Mouse (Mus musculus): ENCODE measurements around the gene Gm10073. TPM values are rescaled to one million over a fixed set of nuclear protein-coding genes. Genes with fewer than 3 reads are reported as not detected.
"Not testable (repeated sequence)": the region's sequence is repeated elsewhere in the genome, so short reads cannot be mapped to it uniquely, and the experiment has no call there.

Gene Gm10073
- polyA plus RNA-seq, 1 experiment, result 34.0 TPM

DNA sequence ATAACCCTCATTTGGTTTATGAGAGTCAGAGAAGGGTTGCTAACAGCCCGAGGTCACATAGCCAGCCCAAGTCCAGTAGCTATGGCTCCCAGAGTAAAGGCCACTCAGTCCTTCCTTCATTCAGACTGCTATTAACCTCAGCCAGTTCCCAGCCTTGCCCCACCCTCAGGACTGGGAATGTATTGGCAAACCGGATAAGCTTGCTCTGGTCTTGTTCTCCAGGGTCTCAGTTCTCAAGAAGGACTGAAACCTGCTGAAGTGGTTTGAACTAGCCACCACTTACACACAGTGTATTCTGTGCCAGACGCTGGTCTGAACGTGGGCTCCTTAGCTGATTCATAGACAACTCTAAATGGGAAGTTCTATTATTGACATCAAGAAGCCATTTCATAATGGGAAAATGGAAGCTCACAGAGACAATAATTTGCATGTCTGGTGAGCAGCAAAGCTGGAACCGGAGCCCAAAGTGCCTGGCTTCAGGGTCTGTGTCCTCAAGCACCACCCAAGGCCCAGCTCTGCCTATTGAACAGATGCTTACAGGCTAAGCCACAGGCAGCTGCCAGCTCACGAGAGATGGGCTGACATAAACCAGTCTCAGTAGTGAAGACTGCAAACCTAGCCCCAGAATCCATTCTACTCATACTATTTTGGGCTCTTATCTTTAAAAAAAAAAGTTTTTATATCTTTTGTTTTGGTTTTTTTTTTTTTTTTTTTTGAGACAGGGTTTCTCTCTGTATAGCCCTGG, 8.3 kb upstream of the Gm10073 start:
- 66% methylated on average over 6 of the region's 6 CpGs for WGBS

DNA sequence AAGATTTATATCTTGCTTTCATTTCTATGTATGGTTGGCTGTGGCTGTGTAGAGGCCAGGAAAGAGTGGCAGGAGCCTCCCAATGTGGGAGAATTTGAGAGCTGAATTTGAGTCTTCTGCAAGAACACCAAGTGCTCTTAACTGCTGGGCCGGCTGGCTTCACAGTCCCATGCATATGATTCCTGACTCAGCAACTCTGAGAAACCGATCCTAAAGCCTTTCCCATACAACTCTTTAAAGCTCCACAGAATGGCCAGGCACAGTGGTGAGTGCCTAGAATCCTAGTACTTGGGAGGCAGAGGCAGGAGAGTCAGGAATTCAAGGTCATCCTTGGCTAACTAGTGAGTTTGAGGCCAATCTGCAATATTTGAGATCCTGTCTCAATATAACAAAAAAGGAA, 6.2 kb upstream of the Gm10073 start:
- no peak for TF ChIP-seq CTCF (conservative IDR thresholded peaks at IDR 0.05; ENCODE audit: insufficient read depth, insufficient read length, low read depth, low read length)
- TF ChIP-seq POLR2A (IDR thresholded peaks at IDR 0.05; ENCODE audit: low read depth, low read length), result no peak
- no peaks in the 10 kb centered on the region for H3K27me3 ChIP-seq (replicated peaks; ENCODE audit: control insufficient read depth, insufficient read depth, low read length)
- no peak overlapping the region for H3K4me3 ChIP-seq (ENCODE audit: insufficient read depth, low read depth, low read length)
- DNase-seq, result no peak
- 74% methylated on average over 2 of the region's 2 CpGs for WGBS
- no peak overlapping the region for H3K27ac ChIP-seq (ENCODE audit: insufficient read depth, low read depth, low read length)
- H3K4me1 ChIP-seq (ENCODE audit: control insufficient read depth, insufficient read depth, low read length), result peaks cover 12% of the 10 kb centered on the region; the same call in 1 of the 2 replicates
- H3K36me3 ChIP-seq (ENCODE audit: control insufficient read depth, insufficient read depth, low read length), result no peaks in the 10 kb centered on the region

More for the DNA sequence above, 8.3 kb upstream of the Gm10073 start:
- Histone ChIP-seq H3K4me3 (ENCODE audit: insufficient read depth, low read depth, low read length) (no peak overlapping the region), H3K27me3 (replicated peaks; ENCODE audit: control insufficient read depth, insufficient read depth, low read length) (no peaks in the 10 kb centered on the region), H3K27ac (ENCODE audit: insufficient read depth, low read depth, low read length) (no peak overlapping the region), H3K4me1 (ENCODE audit: control insufficient read depth, insufficient read depth, low read length) (peaks cover 18% of the 10 kb centered on the region; the same call in 1 of the 2 replicates), H3K36me3 (ENCODE audit: control insufficient read depth, insufficient read depth, low read length) (no peaks in the 10 kb centered on the region)
- TF ChIP-seq CTCF (conservative IDR thresholded peaks at IDR 0.05; ENCODE audit: insufficient read depth, insufficient read length, low read depth, low read length) (no peak), POLR2A (IDR thresholded peaks at IDR 0.05; ENCODE audit: low read depth, low read length) (no peak)
- DNase-seq, result peak; percentile 49

DNA sequence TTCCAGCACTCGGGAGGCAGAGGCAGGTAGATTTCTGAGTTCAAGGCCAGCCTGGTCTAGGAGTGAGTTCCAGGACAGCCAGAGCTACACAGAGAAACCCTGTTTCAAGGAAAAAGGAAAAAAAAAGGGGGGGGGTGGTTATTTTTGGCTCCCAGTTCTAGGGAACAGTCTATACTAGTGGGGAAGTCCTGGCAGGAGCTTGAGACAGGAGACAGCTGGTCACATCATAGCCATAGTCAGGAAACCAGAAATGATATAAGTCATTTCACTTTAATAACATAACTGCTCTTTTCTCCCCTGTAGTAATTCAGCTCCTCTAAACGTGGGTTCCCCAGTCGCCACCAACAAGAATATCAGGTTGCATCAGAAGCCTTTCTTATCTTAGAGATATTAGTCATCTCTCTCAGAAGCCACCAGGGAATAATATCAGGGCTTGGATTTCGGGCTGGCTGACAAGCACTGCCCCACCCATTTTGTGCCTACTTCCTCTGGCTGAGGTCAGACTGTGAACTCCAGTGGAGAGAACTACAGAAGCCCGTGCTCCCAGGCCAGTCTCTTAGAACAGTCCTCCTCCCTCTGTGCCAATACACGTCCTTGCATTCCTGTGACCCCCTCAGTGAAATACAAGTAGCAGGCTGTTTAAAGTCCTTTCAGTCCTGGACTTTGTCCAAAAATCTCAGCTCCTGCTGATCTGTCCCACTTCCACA, 3.7 kb upstream of the Gm10073 start:
- peak; percentile 71 for DNase-seq
- H3K27ac ChIP-seq (ENCODE audit: insufficient read depth, low read depth, low read length), result 0 out of 2 replicates have a peak overlapping the region, but pooled peaks have one; percentile 25
- peaks cover 12% of the 10 kb centered on the region; the same call in 1 of the 2 replicates for H3K4me1 ChIP-seq (ENCODE audit: control insufficient read depth, insufficient read depth, low read length)
- 20% methylated on average over 6 of the region's 6 CpGs for WGBS
- H3K27me3 ChIP-seq (replicated peaks; ENCODE audit: control insufficient read depth, insufficient read depth, low read length), result no peaks in the 10 kb centered on the region
- no peak overlapping the region for H3K4me3 ChIP-seq (ENCODE audit: insufficient read depth, low read depth, low read length)
- TF ChIP-seq CTCF (conservative IDR thresholded peaks at IDR 0.05; ENCODE audit: insufficient read depth, insufficient read length, low read depth, low read length), result no peak
- no peak for TF ChIP-seq POLR2A (IDR thresholded peaks at IDR 0.05; ENCODE audit: low read depth, low read length)
- H3K36me3 ChIP-seq (ENCODE audit: control insufficient read depth, insufficient read depth, low read length), result no peaks in the 10 kb centered on the region

DNA sequence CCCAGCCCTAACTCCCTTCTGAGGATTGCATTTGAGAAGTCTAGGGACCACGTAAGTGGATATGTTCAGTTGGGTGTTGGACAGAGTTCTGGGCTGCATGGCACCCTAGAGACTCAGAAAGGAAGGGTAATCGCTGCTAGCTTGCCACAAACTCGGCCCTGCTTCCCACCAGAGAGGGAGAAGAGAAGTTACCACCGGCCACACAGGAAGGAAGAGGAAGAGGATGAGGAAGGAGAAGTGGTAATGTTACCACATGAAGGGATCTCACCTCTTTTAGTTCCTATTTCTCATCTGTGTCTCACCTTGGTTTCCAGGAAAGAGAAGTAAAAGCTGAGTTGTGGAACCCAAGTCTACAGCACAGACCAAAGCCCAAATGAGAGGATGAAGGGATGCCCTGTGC, 1.0 kb upstream of the Gm10073 start:
- H3K27ac ChIP-seq (ENCODE audit: insufficient read depth, low read depth, low read length), result no peak overlapping the region
- H3K4me1 ChIP-seq (ENCODE audit: control insufficient read depth, insufficient read depth, low read length), result peaks cover 25% of the 10 kb centered on the region; the same call in 1 of the 2 replicates
- no peaks in the 10 kb centered on the region for H3K36me3 ChIP-seq (ENCODE audit: control insufficient read depth, insufficient read depth, low read length)
- no peak for TF ChIP-seq POLR2A (IDR thresholded peaks at IDR 0.05; ENCODE audit: low read depth, low read length)
- no peak for TF ChIP-seq CTCF (conservative IDR thresholded peaks at IDR 0.05; ENCODE audit: insufficient read depth, insufficient read length, low read depth, low read length)
- no peaks in the 10 kb centered on the region for H3K27me3 ChIP-seq (replicated peaks; ENCODE audit: control insufficient read depth, insufficient read depth, low read length)
- WGBS, result 85% methylated on average over 4 of the region's 4 CpGs
- no peak overlapping the region for H3K4me3 ChIP-seq (ENCODE audit: insufficient read depth, low read depth, low read length)
- no peak for DNase-seq

DNA sequence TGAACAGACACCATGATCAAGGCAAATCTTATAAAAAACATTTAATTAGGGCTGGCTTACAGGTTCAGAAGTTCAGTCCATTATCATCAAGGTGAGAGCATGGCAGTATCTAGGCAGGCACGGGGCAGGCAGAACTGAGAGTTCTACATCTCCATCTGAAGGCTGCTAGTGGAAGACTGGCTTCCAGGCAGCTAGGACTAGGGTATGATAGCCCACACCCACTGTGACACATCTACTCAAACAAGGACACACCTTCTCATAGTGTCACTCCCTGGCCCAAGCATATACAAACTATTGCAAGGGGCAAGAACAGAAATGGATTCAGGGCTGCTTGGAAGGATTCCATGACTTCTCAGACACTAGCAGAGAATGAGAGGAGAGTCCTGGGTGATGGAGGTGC, 1.1 kb downstream of the Gm10073 start:
- WGBS, result 34% methylated on average over 1 of the region's 1 CpGs
- not testable (repeated sequence) for DNase-seq; H3K27me3 ChIP-seq (replicated peaks; ENCODE audit: control insufficient read depth, insufficient read depth, low read length); H3K4me3 ChIP-seq (ENCODE audit: insufficient read depth, low read depth, low read length); H3K27ac ChIP-seq (ENCODE audit: insufficient read depth, low read depth, low read length); H3K36me3 ChIP-seq (ENCODE audit: control insufficient read depth, insufficient read depth, low read length)
- H3K4me1 ChIP-seq (ENCODE audit: control insufficient read depth, insufficient read depth, low read length), result peaks cover 21% of the 10 kb centered on the region; the same call in 1 of the 2 replicates

DNA sequence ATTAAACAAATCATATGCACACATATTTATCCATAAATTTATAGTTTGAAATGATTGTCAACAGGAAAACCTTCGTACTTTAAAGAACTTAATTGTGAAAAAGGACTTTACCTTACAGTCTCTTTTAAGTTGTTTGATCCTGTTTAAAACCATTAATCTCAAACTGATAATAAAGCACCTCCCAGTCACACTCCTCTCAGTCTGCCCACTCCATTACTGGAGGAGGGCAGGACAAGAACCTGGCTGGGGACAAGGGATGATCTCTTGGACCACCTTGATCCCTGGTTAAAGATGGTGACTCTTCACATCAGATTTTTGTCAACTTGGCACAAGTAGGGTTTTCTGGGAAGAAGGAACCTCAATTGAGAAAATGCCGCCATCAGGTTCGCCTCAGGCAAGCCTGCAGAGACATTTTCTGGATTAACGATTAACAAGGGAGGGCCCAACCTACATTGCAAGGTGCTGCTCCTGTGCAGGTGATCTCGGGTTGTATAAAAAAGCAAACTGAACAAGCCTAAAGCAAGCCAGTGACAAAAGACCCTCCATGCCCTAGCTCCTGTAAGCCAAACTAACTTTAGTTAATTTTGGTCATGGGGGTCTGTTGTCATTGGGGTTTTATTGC, 1.6 kb downstream of the Gm10073 start:
- Histone ChIP-seq H3K4me3 (ENCODE audit: insufficient read depth, low read depth, low read length) (no peak overlapping the region), H3K27ac (ENCODE audit: insufficient read depth, low read depth, low read length) (no peak overlapping the region)
- 50% methylated on average over 5 of the region's 5 CpGs for WGBS

DNA sequence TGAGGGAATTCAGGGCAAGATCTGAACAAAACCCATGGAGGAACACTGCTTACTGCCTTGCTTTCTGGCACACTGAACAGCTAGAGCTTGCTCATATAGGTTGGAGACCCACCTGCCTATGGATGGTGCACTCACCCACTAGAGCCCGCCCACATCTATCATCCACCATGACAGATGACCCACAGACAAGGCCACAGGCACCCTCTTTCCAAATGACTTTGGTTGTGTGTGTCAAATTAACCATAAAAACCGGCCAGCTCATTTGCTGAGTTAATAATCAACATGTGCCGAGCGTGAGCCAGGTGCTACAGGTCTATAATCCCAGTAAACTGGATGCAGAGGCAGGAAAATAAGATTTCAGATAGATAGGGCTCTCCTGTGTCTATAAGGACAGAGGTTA, 2.9 kb downstream of the Gm10073 start:
- H3K36me3 ChIP-seq (ENCODE audit: control insufficient read depth, insufficient read depth, low read length), result no peaks in the 10 kb centered on the region
- peak overlapping the region; percentile 84 for H3K27ac ChIP-seq (ENCODE audit: insufficient read depth, low read depth, low read length)
- TF ChIP-seq CTCF (conservative IDR thresholded peaks at IDR 0.05; ENCODE audit: insufficient read depth, insufficient read length, low read depth, low read length) (no peak), POLR2A (IDR thresholded peaks at IDR 0.05; ENCODE audit: low read depth, low read length) (no peak)
- peak; percentile 89 for DNase-seq
- 36% methylated on average over 4 of the region's 4 CpGs for WGBS
- H3K4me3 ChIP-seq (ENCODE audit: insufficient read depth, low read depth, low read length), result no peak overlapping the region
- peaks cover 18% of the 10 kb centered on the region; the same call in 1 of the 2 replicates for H3K4me1 ChIP-seq (ENCODE audit: control insufficient read depth, insufficient read depth, low read length)
- no peaks in the 10 kb centered on the region for H3K27me3 ChIP-seq (replicated peaks; ENCODE audit: control insufficient read depth, insufficient read depth, low read length)

More for the DNA sequence above, 1.6 kb downstream of the Gm10073 start:
- peaks cover 20% of the 10 kb centered on the region; the same call in 1 of the 2 replicates for H3K4me1 ChIP-seq (ENCODE audit: control insufficient read depth, insufficient read depth, low read length)
- no peaks in the 10 kb centered on the region for H3K27me3 ChIP-seq (replicated peaks; ENCODE audit: control insufficient read depth, insufficient read depth, low read length)
- TF ChIP-seq POLR2A (IDR thresholded peaks at IDR 0.05; ENCODE audit: low read depth, low read length), result no peak
- TF ChIP-seq CTCF (conservative IDR thresholded peaks at IDR 0.05; ENCODE audit: insufficient read depth, insufficient read length, low read depth, low read length), result no peak
- no peaks in the 10 kb centered on the region for H3K36me3 ChIP-seq (ENCODE audit: control insufficient read depth, insufficient read depth, low read length)
- peak; percentile 78 for DNase-seq

Data from kidney, adult 2 months (tissue).